Mouse (Mus musculus) stomach, embryonic 16.5 days (tissue): Measurements from ENCODE around the gene Coq9. TPM values are rescaled to one million over a fixed set of nuclear protein-coding genes. Genes with fewer than 3 reads are reported as not detected.

Source experiments
- ATAC-seq: fragments of 200-750 bp; cut with Nextera tagmentation; 2 replicates; pipeline ENCODE4 v1.8.0; 2017; ENCODE audit warnings: moderate number of reproducible peaks, moderate TSS enrichment; ENCODE audit not compliant: insufficient read depth, low FRiP score
- H3K27ac ChIP-seq: fragments of 300-500 bp; sonication (generic); 2 replicates; pipeline ENCODE4 v1.5.1; 2014; ENCODE audit warnings: low read length
- H3K27me3 ChIP-seq: fragments of 300-500 bp; sonication (generic); 2 replicates; pipeline ENCODE4 v1.6.1; 2014; ENCODE audit warnings: low read length, control low read depth, mixed read lengths; ENCODE audit not compliant: control insufficient read depth, insufficient read depth
- H3K36me3 ChIP-seq: fragments of 300-500 bp; sonication (generic); 2 replicates; pipeline ENCODE4 v1.6.1; 2014; ENCODE audit warnings: low read length; ENCODE audit not compliant: control insufficient read depth, insufficient read depth
- H3K4me1 ChIP-seq: fragments of 300-500 bp; sonication (generic); 2 replicates; pipeline ENCODE4 v1.6.1; 2014; ENCODE audit warnings: low read length, control low read depth, mixed read lengths; ENCODE audit not compliant: control insufficient read depth, insufficient read depth
- H3K4me2 ChIP-seq: fragments of 300-500 bp; sonication (generic); 2 replicates; pipeline ENCODE4 v1.6.1; 2014; ENCODE audit warnings: low read depth, low read length, mixed read lengths
- H3K4me3 ChIP-seq: fragments of 300-500 bp; sonication (generic); replicated peaks from 2 replicates; pipeline ENCODE4 v1.5.1; 2014; ENCODE audit warnings: mild to moderate bottlenecking, low read length
- H3K9ac ChIP-seq: fragments of 300-500 bp; sonication (generic); 2 replicates; pipeline ENCODE4 v1.6.1; 2014; ENCODE audit warnings: low read length
- H3K9me3 ChIP-seq: fragments of 300-500 bp; sonication (generic); replicated peaks from 2 replicates; pipeline ENCODE4 v1.6.1; 2016; ENCODE audit warnings: low read length, control low read depth; ENCODE audit not compliant: control insufficient read depth
- WGBS: fragments of 180-500 bp; shearing (Covaris S2); extraction: QIAGEN DNeasy Blood & Tissue Kit; methylation state at CpG from one replicate; pipeline ENCODE4 v1.1.7; 2014; 5-methylcytosine and 5-hydroxymethylcytosine counted together
- polyA plus RNA-seq: library from polyadenylated mRNA; unstranded; fragments of >200 nt; fragmentation: Nextera tagmentation; extraction: Ambion mirVana; gene quantifications from 2 replicates; pipeline ENCODE4 v1.2.1, GENCODE M21; 2015

Gene Coq9
- polyA plus RNA-seq, 1 experiment from 2014 or later, result 94.3 TPM

DNA sequence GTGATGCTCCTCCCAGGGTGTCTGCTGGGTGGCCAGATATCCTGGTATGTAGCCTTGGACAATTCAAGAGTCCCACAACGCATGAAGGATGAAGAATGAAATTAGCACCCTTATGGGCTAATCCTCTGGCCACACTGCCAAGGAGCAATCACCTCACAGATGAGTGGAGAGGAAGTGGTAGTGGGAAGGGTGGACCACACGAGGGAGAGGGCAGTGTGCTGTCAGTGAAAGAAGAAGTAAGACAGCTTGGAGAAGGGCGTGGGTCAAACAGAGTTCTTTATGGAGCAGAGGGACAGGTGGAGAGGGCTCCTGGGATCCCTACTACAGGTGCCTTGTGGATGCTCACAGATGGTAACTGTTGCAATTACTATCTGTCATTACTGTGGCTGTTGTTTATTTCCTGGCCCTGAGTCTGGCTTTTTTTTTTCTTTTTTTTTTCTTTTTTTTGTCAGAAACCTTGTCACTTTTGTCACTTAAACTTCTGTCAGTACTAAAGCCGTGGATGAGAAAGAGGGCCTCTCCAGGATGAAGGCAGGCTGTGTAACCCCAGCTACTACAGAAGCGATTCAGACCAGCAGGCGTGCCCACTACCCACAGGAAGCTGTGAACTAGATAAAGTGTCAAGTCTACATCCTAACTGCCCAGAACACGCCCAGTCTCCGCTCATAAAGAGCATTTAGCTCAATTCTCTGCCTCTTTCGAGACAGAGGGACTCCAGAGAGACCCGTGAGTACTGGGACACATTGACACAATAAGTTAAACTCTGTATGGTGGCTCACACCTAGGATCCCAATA lies 33.4 kb upstream of the Coq9 start:
- Histone ChIP-seq H3K4me2 (no peak overlapping the region), H3K36me3 (no peaks in the 10 kb centered on the region), H3K4me3 (no peak overlapping the region), H3K27me3 (no peaks in the 10 kb centered on the region), H3K4me1 (no peaks in the 10 kb centered on the region), H3K9ac (no peak overlapping the region), H3K9me3 (no peaks in the 10 kb centered on the region), H3K27ac (no peak overlapping the region)
- WGBS, result 64% methylated on average over 10 of the region's 10 CpGs
- ATAC-seq, result no peak

DNA sequence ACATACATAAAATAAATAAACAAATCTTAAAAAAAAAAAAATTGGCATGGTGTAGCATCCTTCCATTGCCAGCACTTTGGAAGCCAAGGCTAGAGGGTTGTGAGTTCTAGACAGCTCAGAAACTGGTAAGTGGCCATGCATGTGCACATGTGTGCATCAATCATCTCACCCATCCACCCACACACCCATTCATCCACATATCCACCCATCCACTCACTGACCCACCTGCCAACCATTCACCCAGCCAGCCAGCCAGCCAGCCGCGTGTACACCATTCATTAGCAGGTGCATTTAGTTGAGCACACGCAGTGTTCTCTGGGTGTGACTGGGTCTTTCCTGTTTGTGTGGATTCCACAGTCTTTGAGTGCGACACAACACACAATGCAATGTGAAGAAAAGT lies 32.3 kb upstream of the Coq9 start:
- Histone ChIP-seq H3K4me3 (no peak overlapping the region), H3K27ac (no peak overlapping the region), H3K36me3 (no peaks in the 10 kb centered on the region), H3K9me3 (no peaks in the 10 kb centered on the region), H3K9ac (no peak overlapping the region), H3K4me2 (no peak overlapping the region), H3K27me3 (no peaks in the 10 kb centered on the region), H3K4me1 (no peaks in the 10 kb centered on the region)
- WGBS, result 71% methylated on average over 4 of the region's 4 CpGs
- ATAC-seq, result no peak

GRCm38 (mm10) chr8:94807506-94807905 lies 30.6 kb upstream of the Coq9 start:
- WGBS, result 65% methylated on average over 7 of the region's 7 CpGs
- Histone ChIP-seq H3K27ac (no peak overlapping the region), H3K4me2 (no peak overlapping the region), H3K9ac (no peak overlapping the region), H3K9me3 (no peaks in the 10 kb centered on the region), H3K4me1 (no peaks in the 10 kb centered on the region), H3K36me3 (no peaks in the 10 kb centered on the region), H3K27me3 (no peaks in the 10 kb centered on the region), H3K4me3 (no peak overlapping the region)
- ATAC-seq, result no peak

DNA sequence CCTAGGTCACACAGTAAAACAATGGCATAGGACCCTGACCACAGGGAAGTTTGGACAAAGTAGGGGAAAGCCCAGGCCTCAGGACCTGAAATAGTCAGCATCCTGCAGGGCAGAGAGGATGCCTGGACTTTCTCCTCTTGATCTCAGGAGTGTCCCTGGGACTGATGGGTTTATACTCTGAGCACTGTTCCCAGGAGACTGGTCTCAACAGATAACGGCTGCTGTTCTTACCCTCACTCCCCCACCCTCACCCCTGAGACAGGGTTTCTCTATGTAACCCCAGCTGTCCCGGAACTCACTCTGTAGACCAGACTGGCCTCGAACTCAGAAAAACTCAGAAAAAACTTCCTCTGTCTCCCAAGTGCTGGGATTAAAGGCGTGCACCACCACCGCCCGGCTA lies 29.7 kb upstream of the Coq9 start:
- 71% methylated on average over 6 of the region's 6 CpGs for WGBS
- no peak for ATAC-seq
- no peaks in the 10 kb centered on the region for H3K27me3 ChIP-seq

DNA sequence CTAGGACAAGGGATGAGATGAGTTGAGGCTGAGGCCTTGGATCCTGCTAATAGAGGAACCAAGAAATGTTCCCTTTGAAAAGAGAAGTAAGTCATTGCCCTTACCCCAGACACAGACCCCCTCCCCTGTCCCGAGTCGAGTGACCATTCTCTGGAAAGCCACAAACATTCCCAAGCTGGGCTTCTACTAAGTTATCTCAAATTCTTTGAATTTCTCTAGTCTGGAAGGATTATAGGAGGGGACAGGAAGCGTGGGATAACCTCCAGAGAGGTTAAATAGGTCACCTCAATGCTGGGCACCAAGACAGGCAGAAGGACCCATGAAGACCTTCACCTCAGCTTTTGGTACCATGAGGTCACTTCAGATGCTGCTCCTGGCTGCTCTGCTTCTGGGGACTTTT lies 28.0 kb upstream of the Coq9 start, which contains the start of gene Ccl17:
Gene Ccl17, plus strand, starts transcription at position 301 of the 400 bp plus-strand sequence.
- Histone ChIP-seq H3K36me3 (no peaks in the 10 kb centered on the region), H3K4me1 (no peaks in the 10 kb centered on the region), H3K27ac (no peak within 1 kb of the TSS), H3K9ac (no peak within 1 kb of the TSS), H3K4me3 (no peak within 1 kb of the TSS), H3K27me3 (no peaks in the 10 kb centered on the region), H3K9me3 (no peaks in the 10 kb centered on the region), H3K4me2 (no peak within 1 kb of the TSS)
- 41% methylated on average over 3 of the region's 3 CpGs for WGBS
- ATAC-seq, result no peak

More for the DNA sequence above, 29.7 kb upstream of the Coq9 start:
- no peaks in the 10 kb centered on the region for H3K9me3 ChIP-seq
- no peak overlapping the region for H3K4me2 ChIP-seq
- no peaks in the 10 kb centered on the region for H3K36me3 ChIP-seq
- no peaks in the 10 kb centered on the region for H3K4me1 ChIP-seq
- no peak overlapping the region for H3K27ac ChIP-seq
- H3K4me3 ChIP-seq, result no peak overlapping the region
- no peak overlapping the region for H3K9ac ChIP-seq

DNA sequence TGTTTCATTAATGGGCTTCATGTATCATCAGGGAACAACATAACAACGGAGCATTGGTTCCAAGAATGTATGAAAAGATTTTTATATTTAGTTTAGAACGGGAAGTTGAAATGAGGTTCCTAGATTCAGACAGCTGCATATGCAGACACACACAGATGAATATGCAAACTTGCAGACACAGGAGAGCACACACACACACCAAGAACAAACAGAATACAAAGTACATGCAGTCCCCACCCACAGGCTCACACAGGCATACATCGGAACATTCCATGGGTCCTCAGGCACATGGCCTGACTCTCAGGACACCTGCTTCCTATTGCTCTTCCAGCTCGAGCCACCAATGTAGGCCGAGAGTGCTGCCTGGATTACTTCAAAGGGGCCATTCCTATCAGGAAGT lies 27.3 kb upstream of the Coq9 start:
- no peak for ATAC-seq
- 72% methylated on average over 5 of the region's 5 CpGs for WGBS

GRCm38 (mm10) chr8:94811654-94812053 lies 26.5 kb upstream of the Coq9 start:
- WGBS, result 65% methylated on average over 6 of the region's 6 CpGs
- Histone ChIP-seq H3K9me3 (no peaks in the 10 kb centered on the region), H3K27me3 (no peaks in the 10 kb centered on the region), H3K4me3 (no peak overlapping the region), H3K36me3 (no peaks in the 10 kb centered on the region), H3K4me1 (no peaks in the 10 kb centered on the region), H3K27ac (no peak overlapping the region), H3K9ac (no peak overlapping the region), H3K4me2 (no peak overlapping the region)
- ATAC-seq, result no peak

More for the DNA sequence above, 27.3 kb upstream of the Coq9 start:
- Histone ChIP-seq H3K27ac (no peak overlapping the region), H3K27me3 (no peaks in the 10 kb centered on the region), H3K9ac (no peak overlapping the region), H3K4me3 (no peak overlapping the region), H3K4me1 (no peaks in the 10 kb centered on the region), H3K4me2 (no peak overlapping the region), H3K9me3 (no peaks in the 10 kb centered on the region), H3K36me3 (no peaks in the 10 kb centered on the region)

GRCm38 (mm10) chr8:94812645-94813098 lies 25.4 kb upstream of the Coq9 start:
- H3K27ac ChIP-seq, result no peak overlapping the region
- no peaks in the 10 kb centered on the region for H3K4me1 ChIP-seq
- peak; percentile 56; the same call in 1 of the 2 replicates for ATAC-seq
- H3K36me3 ChIP-seq, result no peaks in the 10 kb centered on the region
- H3K4me2 ChIP-seq, result peak overlapping the region; percentile 31; the same call in 1 of the 2 replicates
- no peaks in the 10 kb centered on the region for H3K27me3 ChIP-seq
- WGBS, result 29% methylated on average over 6 of the region's 6 CpGs
- H3K4me3 ChIP-seq, result no peak overlapping the region
- H3K9ac ChIP-seq, result peak overlapping the region; percentile 58
- H3K9me3 ChIP-seq, result no peaks in the 10 kb centered on the region

DNA sequence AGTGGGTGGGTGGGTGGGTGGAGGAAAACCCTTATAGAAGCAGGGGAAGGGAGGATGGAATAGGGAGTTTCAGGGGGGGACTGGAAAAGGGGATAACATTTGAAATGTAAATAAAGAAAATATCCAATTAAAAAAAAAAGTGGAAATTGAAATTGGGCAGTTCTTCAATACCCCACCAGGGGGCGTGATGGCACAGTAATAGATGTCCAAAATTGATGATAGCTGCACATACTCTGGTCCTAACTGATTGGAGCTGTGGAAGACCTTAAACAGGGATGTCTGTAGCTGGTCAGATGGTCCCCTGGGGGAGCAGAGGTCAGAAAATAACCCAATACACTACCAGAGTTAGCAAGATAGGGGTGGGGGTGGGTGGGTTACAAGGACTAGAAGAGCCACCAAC lies 23.6 kb upstream of the Coq9 start:
- Histone ChIP-seq H3K4me3 (no peak overlapping the region), H3K9me3 (no peaks in the 10 kb centered on the region), H3K4me2 (no peak overlapping the region), H3K27ac (no peak overlapping the region), H3K36me3 (no peaks in the 10 kb centered on the region), H3K9ac (no peak overlapping the region), H3K27me3 (no peaks in the 10 kb centered on the region), H3K4me1 (no peaks in the 10 kb centered on the region)
- ATAC-seq, result no peak
- WGBS, result 0% methylated on average over 1 of the region's 1 CpGs
